Mouse (Mus musculus): ENCODE results near the gene Cmss1.

- TF ChIP-seq POLR2A (IDR thresholded peaks at IDR 0.05; ENCODE audit: low read depth, low read length), result no peak
- TF ChIP-seq CTCF (IDR thresholded peaks at IDR 0.05; ENCODE audit: borderline replicate concordance, insufficient read depth, low read length), result no peak
These were observed 327.6 kb downstream of the Cmss1 start for GRCm38 (mm10) chr16:57278976-57279626.

Measured in embryonic fibroblast, embryonic 13.5 days (primary cell).